Mouse (Mus musculus) myocyte (in vitro differentiated cells): ENCODE data around the gene Nkiras1.

Source experiments
- CEBPB ChIP-seq: IDR thresholded peaks from 2 replicates; pipeline ENCODE4 v1.6.1; 2011; ENCODE audit warnings: mild to moderate bottlenecking, moderate library complexity; ENCODE audit not compliant: poor library complexity, insufficient read depth, severe bottlenecking
- E2F4 ChIP-seq: IDR thresholded peaks from one replicate; pipeline ENCODE4 v1.6.1; 2011; ENCODE audit warnings: mild to moderate bottlenecking, control low read depth, moderate library complexity; ENCODE audit not compliant: insufficient read depth
- MAX ChIP-seq: IDR thresholded peaks from one replicate; pipeline ENCODE4 v1.6.1; 2011; ENCODE audit warnings: low read depth, mild to moderate bottlenecking, control low read depth
- MYOD1 ChIP-seq, 3 experiments: IDR thresholded peaks; one replicate each; pipeline ENCODE4 v1.6.1; 2011; ENCODE audit warnings: control low read depth in 2 of 3, low read depth in 2 of 3, mild to moderate bottlenecking in 2 of 3, moderate library complexity in 1 of 3; ENCODE audit not compliant: insufficient read length in 2 of 3, control insufficient read depth in 1 of 3
- MYOG ChIP-seq, 3 experiments: IDR thresholded peaks; one replicate each; pipeline ENCODE4 v1.6.1; 2011; ENCODE audit warnings: control low read depth in 2 of 3, low read depth in 2 of 3, mild to moderate bottlenecking in 2 of 3; ENCODE audit not compliant: insufficient read length in 2 of 3, control insufficient read depth in 1 of 3, insufficient read depth in 1 of 3
- POLR2A ChIP-seq: IDR thresholded peaks from one replicate; pipeline ENCODE4 v1.6.1; 2011; ENCODE audit warnings: low read depth, mild to moderate bottlenecking, control low read depth, moderate library complexity; ENCODE audit not compliant: insufficient read length
- POLR2AphosphoS2 ChIP-seq: IDR thresholded peaks from one replicate; pipeline ENCODE4 v1.6.1; 2011; ENCODE audit warnings: low read depth, control low read depth; ENCODE audit not compliant: insufficient read length
- REST ChIP-seq: IDR thresholded peaks from one replicate; pipeline ENCODE4 v1.6.1; 2011; ENCODE audit warnings: mild to moderate bottlenecking, control low read depth, moderate library complexity; ENCODE audit not compliant: insufficient read depth, insufficient read length
- SRF ChIP-seq: IDR thresholded peaks from one replicate; pipeline ENCODE4 v1.6.1; 2011; ENCODE audit warnings: low read depth; ENCODE audit not compliant: control insufficient read depth, insufficient read length
- TCF12 ChIP-seq: IDR thresholded peaks from one replicate; pipeline ENCODE4 v1.6.1; 2011; ENCODE audit warnings: mild to moderate bottlenecking, control low read depth; ENCODE audit not compliant: poor library complexity, insufficient read depth, severe bottlenecking
- USF1 ChIP-seq: IDR thresholded peaks from one replicate; pipeline ENCODE4 v1.6.1; 2011; ENCODE audit warnings: low read depth, mild to moderate bottlenecking, control low read depth, moderate library complexity

- TF ChIP-seq MAX: no peak
- TF ChIP-seq MYOG (IDR thresholded peaks at IDR 0.05; ENCODE audit: control insufficient read depth in 1 of 3, insufficient read depth in 1 of 3, insufficient read length in 2 of 3, low read depth in 2 of 3): no peak
- TF ChIP-seq E2F4: no peak
- TF ChIP-seq REST: no peak
- no peak for TF ChIP-seq POLR2A
- TF ChIP-seq MYOD1 (IDR thresholded peaks at IDR 0.05; ENCODE audit: control insufficient read depth in 1 of 3, insufficient read length in 2 of 3, low read depth in 2 of 3): no peak
- no peak for TF ChIP-seq CEBPB
- no peak for TF ChIP-seq USF1
- no peak for TF ChIP-seq POLR2AphosphoS2
- no peak for TF ChIP-seq SRF
- TF ChIP-seq TCF12: no peak
These were observed 21.6 kb downstream of the Nkiras1 start for GRCm38 (mm10) chr14:18292578-18292977.
